8 mouse cellular contexts compared by ENCODE assay signal in the genomic region with DNA sequence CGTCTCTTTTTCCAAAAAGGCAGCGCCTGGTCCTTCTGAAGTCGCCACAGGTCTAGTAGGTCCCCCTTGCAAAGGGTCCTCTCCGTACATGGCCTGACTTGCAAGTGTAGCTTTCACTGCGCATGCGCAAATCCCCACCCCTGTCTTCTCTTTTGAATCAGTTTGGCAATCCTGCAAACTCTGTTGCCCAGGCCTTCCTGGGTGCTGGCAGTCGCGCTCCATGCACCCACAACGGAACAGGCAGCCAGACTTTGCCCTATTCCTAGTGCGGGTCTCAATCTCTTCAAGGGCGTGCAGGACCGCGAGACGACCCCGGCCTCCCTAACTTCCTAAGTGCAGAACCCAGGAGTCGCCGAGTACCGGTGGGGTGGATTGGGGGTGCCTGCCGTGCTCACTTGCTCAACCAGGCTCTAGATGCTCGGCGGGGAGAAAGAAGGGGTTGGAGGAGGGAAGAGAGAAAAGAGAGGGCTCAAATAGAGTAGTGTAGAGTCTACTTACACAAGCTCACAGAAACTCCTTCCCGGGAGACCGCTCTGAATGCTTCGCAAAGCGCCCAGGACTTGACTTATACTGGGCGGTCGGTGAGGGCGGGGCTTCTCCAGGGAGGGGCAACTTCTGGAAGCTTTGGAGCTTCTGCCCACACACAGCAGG. TPM values are rescaled to one million over a fixed set of nuclear protein-coding genes. Genes with fewer than 3 reads are reported as not detected.
A peak's percentile ranks its signal among the peaks of the same experiment; 100 is the strongest.
DNase-seq lines count a peak whose midpoint lies in the region; ATAC-seq and TF ChIP-seq lines count a peak whose summit lies in the region.

A gene (minus strand): TSS at position 580 of the 651 bp plus-strand sequence.

- H3K36me3 ChIP-seq in ES-E14 (ENCODE audit: control insufficient read depth, insufficient read depth, low read length, poor library complexity, severe bottlenecking) = 0 out of 2 replicates have a peak, but pooled peaks cover 2% of the 10 kb centered on the region
- H3K36me3 ChIP-seq in forebrain, postnatal 0 days (ENCODE audit: insufficient read depth) = no peaks in the 10 kb centered on the region
- 0 out of 2 replicates have a peak, but pooled peaks cover 3% of the 10 kb centered on the region for H3K36me3 ChIP-seq in lung, embryonic 15.5 days

- no peak for TF ChIP-seq CTCF in cerebellum, adult 2 months (IDR thresholded peaks at IDR 0.05; ENCODE audit: borderline replicate concordance, insufficient read depth, low read depth, low read length)
- TF ChIP-seq CTCF in forebrain, postnatal 0 days (IDR thresholded peaks at IDR 0.05; ENCODE audit: low read depth) = no peak

- no peak for TF ChIP-seq POLR2A in cerebellum, adult 2 months (IDR thresholded peaks at IDR 0.05; ENCODE audit: borderline replicate concordance, insufficient read depth, low read length)

- no peaks in the 10 kb centered on the region for H3K9me3 ChIP-seq in ES-E14 (ENCODE audit: control insufficient read depth, insufficient read depth, low read depth, low read length)
- no peaks in the 10 kb centered on the region for H3K9me3 ChIP-seq in forebrain, postnatal 0 days (ENCODE audit: low read length)
- H3K9me3 ChIP-seq in lung, embryonic 15.5 days = no peaks in the 10 kb centered on the region

- peak within 1 kb of the TSS; percentile 91 for H3K4me2 ChIP-seq in forebrain, postnatal 0 days (ENCODE audit: low read depth)
- H3K4me2 ChIP-seq in lung, embryonic 15.5 days = peak within 1 kb of the TSS; percentile 89

- peak within 1 kb of the TSS; percentile 52 for H3K9ac ChIP-seq in ES-E14 (ENCODE audit: insufficient read depth, low read depth, low read length, poor library complexity, severe bottlenecking)
- peak within 1 kb of the TSS; percentile 34 for H3K9ac ChIP-seq in forebrain, postnatal 0 days
- peak within 1 kb of the TSS; percentile 66 for H3K9ac ChIP-seq in lung, embryonic 15.5 days

- ATAC-seq in forebrain, postnatal 0 days = peak; percentile 67
- ATAC-seq in lung, embryonic 15.5 days (ENCODE audit: borderline replicate concordance, extremely low read depth, low FRiP score, low TSS enrichment) = peak; percentile 79; the same call in 1 of the 2 replicates

- H3K27me3 ChIP-seq in cerebellum, adult 2 months (ENCODE audit: control insufficient read depth, insufficient read depth, low read length) = no peaks in the 10 kb centered on the region; the same call in none of the 2 replicates
- H3K27me3 ChIP-seq in forebrain, postnatal 0 days (ENCODE audit: insufficient read depth, low read length) = no peaks in the 10 kb centered on the region
- H3K27me3 ChIP-seq in lung, embryonic 15.5 days = no peaks in the 10 kb centered on the region

- WGBS in cerebellum, adult 2 months = 1% methylated on average over 28 of the region's 28 CpGs
- WGBS in forebrain, postnatal 0 days = 2% methylated on average over 28 of the region's 28 CpGs
- WGBS in lung, embryonic 15.5 days = 1% methylated on average over 28 of the region's 28 CpGs

- in situ Hi-C loops in ES-E14 (cut with MboI; ENCODE audit: low sequenced_read_pairs in 2 of 2, unreplicated experiment in 2 of 2) = no loop called here

- DNase-seq in ES-E14 (ENCODE audit: low read depth, low spot score) = peak; percentile 83
- peak; percentile 70 to 74 for DNase-seq in cerebellum, adult 2 months
- peak; percentile 86 for DNase-seq in forebrain, postnatal 0 days
- peak; percentile 83 for DNase-seq in heart, postnatal 4 days
- peak; percentile 61 to 81 for DNase-seq in layer of hippocampus, adult 8-10 months (ENCODE audit: low spot score in 2 of 2)
- peak; percentile 58 for DNase-seq in ovary, postnatal 10 days (ENCODE audit: low spot score)
- peak; percentile 84 to 90 for DNase-seq in thymus, postnatal 10 days (ENCODE audit: low spot score in 2 of 2)

- H3K27ac ChIP-seq in ES-E14 (ENCODE audit: insufficient read depth, low read depth, low read length, poor library complexity, severe bottlenecking) = no peak within 1 kb of the TSS
- no peak within 1 kb of the TSS for H3K27ac ChIP-seq in cerebellum, adult 2 months (ENCODE audit: insufficient read depth, low read length)
- no peak within 1 kb of the TSS for H3K27ac ChIP-seq in forebrain, postnatal 0 days (ENCODE audit: low read depth, low read length)
- H3K27ac ChIP-seq in lung, embryonic 15.5 days = peak within 1 kb of the TSS; percentile 84

- peak within 1 kb of the TSS; percentile 57 to 73 for H3K4me3 ChIP-seq in ES-E14 (ENCODE audit: insufficient read depth in 1 of 2, low read depth in 1 of 2, low read length in 2 of 2, poor library complexity in 1 of 2, severe bottlenecking in 1 of 2)
- H3K4me3 ChIP-seq in cerebellum, adult 2 months (replicated peaks; ENCODE audit: insufficient read depth, low read depth, low read length) = peak within 1 kb of the TSS; percentile 42
- peak within 1 kb of the TSS; percentile 44 for H3K4me3 ChIP-seq in forebrain, postnatal 0 days (ENCODE audit: low read depth, low read length)
- peak within 1 kb of the TSS; percentile 74 for H3K4me3 ChIP-seq in lung, embryonic 15.5 days

- peaks cover 0 to 13% of the 10 kb centered on the region in 2 experiments; a peak in 3 of 4 replicates for H3K4me1 ChIP-seq in ES-E14 (ENCODE audit: control insufficient read depth in 2 of 2, insufficient read depth in 2 of 2, low read length in 2 of 2, poor library complexity in 1 of 2)
- no peaks in the 10 kb centered on the region; the same call in 1 of the 2 replicates for H3K4me1 ChIP-seq in cerebellum, adult 2 months (ENCODE audit: control insufficient read depth, insufficient read depth, low read length)
- no peaks in the 10 kb centered on the region for H3K4me1 ChIP-seq in forebrain, postnatal 0 days (ENCODE audit: insufficient read depth)
- H3K4me1 ChIP-seq in lung, embryonic 15.5 days = peaks cover 15% of the 10 kb centered on the region

TF ChIP-seq in ES-E14, 5 proteins besides CTCF, POLR2A, EP300 and RAD21:
- TF ChIP-seq MAFK (IDR thresholded peaks at IDR 0.05; ENCODE audit: insufficient read depth, low read depth, low read length) (no peak), ZNF384 (IDR thresholded peaks at IDR 0.05; ENCODE audit: low read depth, low read length) (no peak)

RNA-seq across cellular contexts. Expression of the gene that starts here (rescaled TPM):
- total RNA-seq in ES-E14 (2012; rRNA removed) = 8.0 and 14.4 TPM in 2 replicates
- 1.1 and 1.7 TPM in 2 replicates for polyA plus RNA-seq in cerebellum, adult 2 months (2012; rRNA removed)
- total RNA-seq in forebrain, postnatal 0 days (2014; rRNA removed) = 2.0 and 2.8 TPM in 2 replicates
- 3.2 and 3.8 TPM in 2 replicates for polyA plus RNA-seq in forebrain, postnatal 0 days (2015; fragmentation: Nextera tagmentation; extraction: Ambion mirVana)
- 10 to 100 TPM in 1 of 2 experiments, 1 to 10 TPM in 1; 8.5 to 11.4 TPM for total RNA-seq in heart, postnatal 4 days (2021)
- total RNA-seq in layer of hippocampus, adult 8-10 months (2022) = 1 to 10 TPM; 1.6 to 3.4 (median 3.1) TPM
- 36.1 and 37.7 TPM in 2 replicates for polyA plus RNA-seq in lung, embryonic 15.5 days (2015; fragmentation: Nextera tagmentation; extraction: Ambion mirVana)
